Mouse (Mus musculus) testis, postnatal 14 days (tissue): ENCODE data around the gene Rft1.

ENCODE experiments used
- DNase-seq: peaks from one replicate; pipeline ENCODE4 v3.0.0; 2021; ENCODE audit warnings: low spot score

Rft1 gene

GRCm38 (mm10) chr14:30734665-30735064 lies 80.5 kb downstream of the Rft1 start:
- no peak for DNase-seq

DNA sequence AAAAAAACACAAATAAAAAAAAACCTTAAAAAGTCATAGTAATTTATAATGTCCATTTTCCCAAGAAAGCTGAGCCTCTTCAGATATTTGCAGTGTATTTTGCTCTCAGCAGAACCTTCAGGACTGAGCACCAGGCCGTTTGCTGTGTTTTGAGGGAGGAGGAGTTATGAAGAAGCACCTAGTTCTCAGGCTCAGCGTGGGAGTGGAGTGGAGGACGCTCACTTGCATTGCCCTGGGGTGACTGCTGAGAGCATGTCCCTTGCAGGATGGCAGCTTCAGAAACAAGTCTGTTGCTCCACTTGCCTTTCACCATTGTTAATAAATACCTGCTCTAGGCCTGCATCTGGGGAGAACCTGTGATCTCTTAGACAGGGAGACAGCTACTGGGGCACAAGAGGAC lies 81.7 kb downstream of the Rft1 start:
- DNase-seq, result no peak

GRCm38 (mm10) chr14:30736413-30736812 lies 82.3 kb downstream of the Rft1 start:
- DNase-seq, result no peak
